Mouse (Mus musculus): ENCODE data around the gene Rnf43. TPM values are rescaled to one million over a fixed set of nuclear protein-coding genes. Genes with fewer than 3 reads are reported as not detected.

Rnf43 gene
- total and polyA plus RNA-seq, 3 experiments: 14.6 to 17.3 TPM; not detected in 1

- H3K9me3 ChIP-seq (replicated peaks; ENCODE audit: insufficient read depth, low read length): no peaks in the 10 kb centered on the region
- H3K79me2 ChIP-seq (ENCODE audit: control insufficient read depth, insufficient read depth, low read length, poor library complexity): peaks cover 3% of the 10 kb centered on the region
- H3K36me3 ChIP-seq (ENCODE audit: control insufficient read depth in 1 of 2, insufficient read depth in 2 of 2, low read length in 2 of 2): no peaks in the 10 kb centered on the region
- no peak overlapping the region for H3K4me3 ChIP-seq (ENCODE audit: control insufficient read depth in 1 of 2, insufficient read depth in 1 of 2, low read depth in 2 of 2, low read length in 2 of 2)
- peak; percentile 42 for DNase-seq (ENCODE audit: low read depth, low spot score)
- H3K27ac ChIP-seq (ENCODE audit: control insufficient read depth, low read depth, low read length): no peak overlapping the region
- TF ChIP-seq ZNF384 (IDR thresholded peaks at IDR 0.05; ENCODE audit: low read depth, low read length) (no peak), ZMIZ1 (IDR thresholded peaks at IDR 0.05; ENCODE audit: low read depth, low read length) (no peak), MXI1 (IDR thresholded peaks at IDR 0.05; ENCODE audit: low read depth, low read length) (no peak), TAL1 (IDR thresholded peaks at IDR 0.05; ENCODE audit: low read length) (no peak), CHD2 (IDR thresholded peaks at IDR 0.05; ENCODE audit: low read length) (no peak), UBTF (IDR thresholded peaks at IDR 0.05; ENCODE audit: borderline replicate concordance, insufficient read depth, low read depth, low read length) (no peak), GABPA (IDR thresholded peaks at IDR 0.05; ENCODE audit: low read depth, low read length) (no peak), POLR2A (IDR thresholded peaks at IDR 0.05; ENCODE audit: control insufficient read depth in 1 of 2, insufficient read depth in 1 of 2, low read depth in 1 of 2, low read length in 2 of 2, poor library complexity in 1 of 2) (no peak), GATA1 (IDR thresholded peaks at IDR 0.05; ENCODE audit: low read depth, low read length) (no peak), SIN3A (IDR thresholded peaks at IDR 0.05; ENCODE audit: low read length) (no peak), JUND (IDR thresholded peaks at IDR 0.05; ENCODE audit: low read depth, low read length) (no peak), E2F4 (IDR thresholded peaks at IDR 0.05; ENCODE audit: borderline replicate concordance, low read depth, low read length) (no peak), NELFE (IDR thresholded peaks at IDR 0.05; ENCODE audit: low read depth, low read length) (no peak)
- H3K27me3 ChIP-seq (ENCODE audit: control insufficient read depth in 1 of 2, insufficient read depth in 2 of 2, low read length in 2 of 2): no peaks in the 10 kb centered on the region
- no peak overlapping the region for H3K9ac ChIP-seq (ENCODE audit: control insufficient read depth, low read depth, low read length, poor library complexity, severe bottlenecking)
- H3K4me1 ChIP-seq (ENCODE audit: control insufficient read depth in 1 of 2, insufficient read depth in 2 of 2, low read length in 2 of 2): no peaks in the 10 kb centered on the region; a peak in 1 of 4 replicates
Observed at GRCm38 (mm10) chr11:87762702-87763385, 100.3 kb downstream of the Rnf43 start.

GRCm38 (mm10) chr11:87763511-87763987, 101.0 kb downstream of the Rnf43 start:
- no peak overlapping the region for H3K9ac ChIP-seq (ENCODE audit: control insufficient read depth, low read depth, low read length, poor library complexity, severe bottlenecking)
- H3K27me3 ChIP-seq (ENCODE audit: control insufficient read depth in 1 of 2, insufficient read depth in 2 of 2, low read length in 2 of 2): no peaks in the 10 kb centered on the region
- no peaks in the 10 kb centered on the region; a peak in 1 of 4 replicates for H3K4me1 ChIP-seq (ENCODE audit: control insufficient read depth in 1 of 2, insufficient read depth in 2 of 2, low read length in 2 of 2)
- TF ChIP-seq POLR2AphosphoS5 (IDR thresholded peaks at IDR 0.05; ENCODE audit: borderline replicate concordance, low read depth, low read length) (peak; percentile 96; the same call in 1 of the 2 replicates), EP300 (IDR thresholded peaks at IDR 0.05; ENCODE audit: low read depth in 1 of 2, low read length in 2 of 2) (no peak)
- peak; percentile 37 for DNase-seq (ENCODE audit: low read depth, low spot score)
- no peaks in the 10 kb centered on the region for H3K9me3 ChIP-seq (replicated peaks; ENCODE audit: insufficient read depth, low read length)
- H3K4me3 ChIP-seq (ENCODE audit: control insufficient read depth in 1 of 2, insufficient read depth in 1 of 2, low read depth in 2 of 2, low read length in 2 of 2): no peak overlapping the region
- H3K79me2 ChIP-seq (ENCODE audit: control insufficient read depth, insufficient read depth, low read length, poor library complexity): no peaks in the 10 kb centered on the region
- H3K36me3 ChIP-seq (ENCODE audit: control insufficient read depth in 1 of 2, insufficient read depth in 2 of 2, low read length in 2 of 2): no peaks in the 10 kb centered on the region
- H3K27ac ChIP-seq (ENCODE audit: control insufficient read depth, low read depth, low read length): no peak overlapping the region
